Mouse (Mus musculus) splenic B cell, adult 2 months (primary cell): ENCODE data around the gene Gpc4.

Experiments used
- DNase-seq: peaks from one replicate; pipeline ENCODE4 v3.0.0-alpha.2; 2011; ENCODE audit warnings: low read depth, low spot score
- H3K27me3 ChIP-seq: 2 replicates; pipeline ENCODE4 v1.6.1; 2012; ENCODE audit warnings: mild to moderate bottlenecking, low read length, moderate library complexity, mixed read lengths; ENCODE audit not compliant: control insufficient read depth, poor library complexity, insufficient read depth, severe bottlenecking
- H3K36me3 ChIP-seq: 2 replicates; pipeline ENCODE4 v1.6.1; 2012; ENCODE audit warnings: mild to moderate bottlenecking, low read length, moderate library complexity, mixed read lengths; ENCODE audit not compliant: control insufficient read depth, poor library complexity, insufficient read depth, severe bottlenecking

The Gpc4 gene

GRCm38 (mm10) chrX:52162206-52162605 is 2.8 kb downstream of the Gpc4 start:
- Histone ChIP-seq H3K36me3 (no peaks in the 10 kb centered on the region), H3K27me3 (no peaks in the 10 kb centered on the region)
- DNase-seq, result no peak

DNA sequence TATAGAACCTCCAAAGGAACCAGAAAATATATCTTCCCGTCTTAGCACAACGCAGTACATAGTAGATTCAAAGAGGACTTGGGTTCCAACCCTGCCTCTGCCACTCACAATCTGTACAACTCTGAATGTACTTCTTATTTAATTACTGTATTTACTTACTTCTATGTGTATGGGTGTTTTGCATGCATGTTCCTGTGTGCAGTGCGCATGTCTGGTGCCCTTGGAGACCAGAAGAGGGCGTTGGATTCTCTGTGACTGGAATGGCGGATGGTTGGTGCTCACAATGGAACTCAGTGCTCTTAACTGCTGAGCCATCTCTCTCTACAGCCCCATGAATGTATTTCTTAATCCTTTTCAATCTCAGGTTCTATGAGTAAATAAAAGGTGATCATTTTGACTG is 5.4 kb downstream of the Gpc4 start:
- Histone ChIP-seq H3K27me3 (no peaks in the 10 kb centered on the region), H3K36me3 (no peaks in the 10 kb centered on the region)
- no peak for DNase-seq

DNA sequence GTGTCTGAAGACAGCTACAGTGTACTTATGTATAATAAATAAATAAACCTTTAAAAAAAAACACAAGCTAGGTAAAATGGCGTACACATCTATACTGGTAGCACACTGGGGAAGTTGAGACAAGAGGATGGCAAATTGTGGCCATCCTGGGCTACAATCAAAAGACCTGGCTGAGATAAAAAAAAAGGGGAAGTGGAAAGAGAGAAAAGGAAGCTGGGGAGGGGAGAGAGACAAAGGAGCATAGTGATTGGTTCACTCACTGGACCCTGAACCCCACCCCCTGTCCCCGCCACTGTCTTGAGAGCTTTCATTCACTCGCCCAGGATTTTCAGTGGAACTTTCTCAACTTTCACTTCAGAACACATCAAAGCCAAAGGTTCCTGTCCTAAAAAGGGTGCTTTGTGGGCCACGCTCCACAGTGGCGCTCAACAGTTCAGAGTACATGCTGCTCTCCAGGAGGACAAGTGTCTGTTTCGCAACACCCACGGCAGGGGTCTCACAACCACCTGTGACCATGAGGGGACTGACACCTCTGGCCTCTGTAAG is 9.6 kb downstream of the Gpc4 start:
- no peak for DNase-seq
- Histone ChIP-seq H3K27me3 (no peaks in the 10 kb centered on the region), H3K36me3 (no peaks in the 10 kb centered on the region)

DNA sequence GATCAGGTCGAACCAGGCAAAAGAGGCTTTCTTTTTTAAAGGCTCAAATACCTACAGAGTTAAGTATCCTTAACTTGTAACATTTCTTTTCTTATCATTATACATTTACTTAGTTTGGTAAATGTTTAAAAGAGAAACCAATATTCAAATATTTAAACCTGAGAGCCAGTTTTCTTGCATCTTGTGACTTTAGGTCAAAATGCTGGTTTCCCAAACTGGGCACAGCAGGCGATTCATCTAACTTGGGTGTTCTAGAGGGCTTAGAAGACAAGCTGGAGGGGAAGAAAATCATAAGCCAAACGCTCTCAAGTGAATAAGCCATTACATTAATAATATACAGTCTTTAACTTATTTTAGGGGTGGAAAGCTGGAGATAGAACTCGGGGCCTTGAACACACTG is 10.2 kb downstream of the Gpc4 start:
- Histone ChIP-seq H3K36me3 (no peaks in the 10 kb centered on the region), H3K27me3 (no peaks in the 10 kb centered on the region)
- no peak for DNase-seq

- H3K36me3 ChIP-seq, result no peaks in the 10 kb centered on the region
- no peaks in the 10 kb centered on the region for H3K27me3 ChIP-seq
- DNase-seq, result no peak
These were observed 11.6 kb downstream of the Gpc4 start for GRCm38 (mm10) chrX:52153451-52153850.

GRCm38 (mm10) chrX:52152961-52153360 is 12.1 kb downstream of the Gpc4 start:
- no peak for DNase-seq
- Histone ChIP-seq H3K36me3 (no peaks in the 10 kb centered on the region), H3K27me3 (no peaks in the 10 kb centered on the region)

GRCm38 (mm10) chrX:52151555-52151954 is 13.5 kb downstream of the Gpc4 start:
- no peaks in the 10 kb centered on the region for H3K36me3 ChIP-seq
- no peak for DNase-seq
- H3K27me3 ChIP-seq, result no peaks in the 10 kb centered on the region

- H3K36me3 ChIP-seq, result no peaks in the 10 kb centered on the region
- H3K27me3 ChIP-seq, result no peaks in the 10 kb centered on the region
- DNase-seq, result no peak
These were observed 14.0 kb downstream of the Gpc4 start for GRCm38 (mm10) chrX:52151100-52151499.

GRCm38 (mm10) chrX:52145563-52145962 is 19.5 kb downstream of the Gpc4 start:
- DNase-seq, result no peak
- H3K36me3 ChIP-seq, result no peaks in the 10 kb centered on the region
- no peaks in the 10 kb centered on the region for H3K27me3 ChIP-seq

DNA sequence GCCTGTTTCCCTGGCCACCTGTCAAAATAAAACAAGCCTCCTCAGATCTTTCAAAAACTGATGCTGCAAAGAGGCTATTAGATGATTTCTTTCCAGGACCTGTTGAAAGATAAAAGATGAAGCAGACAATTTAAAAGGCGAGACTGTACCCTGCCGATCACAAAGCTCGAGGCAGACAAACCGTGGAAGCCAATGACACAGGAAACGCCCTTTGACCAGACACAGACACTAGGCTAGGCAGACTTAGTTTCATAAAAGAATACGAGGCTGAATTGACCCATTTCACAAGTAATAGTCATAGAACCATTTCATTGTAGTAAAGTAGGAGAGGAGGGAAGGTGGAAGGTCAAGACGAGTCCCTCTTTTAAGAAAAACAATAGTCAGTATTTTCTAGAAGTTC is 20.6 kb downstream of the Gpc4 start:
- H3K27me3 ChIP-seq, result no peaks in the 10 kb centered on the region
- no peak for DNase-seq
- no peaks in the 10 kb centered on the region for H3K36me3 ChIP-seq

DNA sequence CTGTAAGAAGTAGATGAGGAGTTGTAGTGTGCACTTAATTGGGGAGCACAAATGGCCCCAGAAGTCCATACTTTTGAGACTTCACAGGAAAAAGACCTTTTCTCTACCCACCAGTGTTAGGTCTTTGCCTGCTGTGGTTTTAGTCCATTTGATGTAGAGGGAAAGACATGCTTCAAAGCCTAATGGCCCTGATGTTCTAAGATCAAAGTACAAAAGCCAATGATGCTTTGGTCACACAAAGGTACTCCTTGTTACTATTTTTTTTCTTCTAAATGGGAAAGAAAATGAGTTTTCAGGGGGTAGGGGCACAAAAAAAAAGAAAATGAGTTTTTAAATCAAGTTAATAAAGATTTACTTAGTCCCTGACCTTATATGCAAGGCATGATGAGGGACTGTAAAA is 24.7 kb downstream of the Gpc4 start:
- DNase-seq, result no peak
- H3K27me3 ChIP-seq, result no peaks in the 10 kb centered on the region
- no peaks in the 10 kb centered on the region for H3K36me3 ChIP-seq

GRCm38 (mm10) chrX:52138461-52139075 is 26.5 kb downstream of the Gpc4 start:
- H3K27me3 ChIP-seq, result no peaks in the 10 kb centered on the region
- no peak for DNase-seq
- no peaks in the 10 kb centered on the region for H3K36me3 ChIP-seq

- H3K36me3 ChIP-seq, result no peaks in the 10 kb centered on the region
- DNase-seq, result no peak
- H3K27me3 ChIP-seq, result no peaks in the 10 kb centered on the region
These were observed 27.0 kb downstream of the Gpc4 start for GRCm38 (mm10) chrX:52138033-52138432.

DNA sequence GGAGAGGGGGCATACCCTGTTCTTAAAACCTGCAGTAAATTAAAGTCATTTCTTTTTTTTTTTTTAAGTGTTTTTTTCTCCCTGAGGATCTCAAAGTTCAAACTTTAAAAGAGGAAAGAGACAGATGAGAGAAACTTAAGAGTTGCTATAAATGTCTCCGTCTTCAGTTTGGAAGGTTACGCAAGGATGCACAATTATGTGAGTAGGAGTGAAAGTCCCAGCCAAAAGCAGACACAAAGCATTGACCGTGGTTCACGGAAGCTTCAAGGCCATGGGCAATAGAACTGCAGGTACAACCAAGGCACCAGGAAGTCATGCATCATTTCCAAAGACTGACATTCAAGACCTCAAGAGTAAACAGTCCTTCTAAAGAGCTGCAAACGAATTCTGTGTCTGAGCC is 28.5 kb downstream of the Gpc4 start:
- no peak for DNase-seq
- H3K36me3 ChIP-seq, result no peaks in the 10 kb centered on the region
- H3K27me3 ChIP-seq, result no peaks in the 10 kb centered on the region

DNA sequence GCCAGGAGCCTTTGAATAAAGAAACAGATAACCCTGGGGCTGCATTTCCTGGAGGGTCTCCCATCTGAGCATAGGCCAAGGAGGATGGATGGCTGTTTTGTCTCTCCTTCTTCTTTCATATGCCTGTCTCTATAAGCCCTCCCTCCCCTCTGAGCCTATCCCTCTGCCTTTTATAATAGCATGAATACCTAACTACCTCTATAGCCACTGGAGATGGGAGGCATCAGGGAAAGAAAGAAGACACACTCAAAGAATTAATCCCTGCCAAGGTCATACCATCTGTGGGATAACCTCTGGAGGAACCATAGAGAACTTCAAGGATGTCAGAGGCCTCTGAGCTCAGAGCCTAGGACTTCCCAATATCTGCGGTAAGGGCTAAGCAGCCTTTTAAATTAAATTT is 35.4 kb downstream of the Gpc4 start:
- Histone ChIP-seq H3K36me3 (no peaks in the 10 kb centered on the region), H3K27me3 (no peaks in the 10 kb centered on the region)
- DNase-seq, result no peak

GRCm38 (mm10) chrX:52128794-52129193 is 36.3 kb downstream of the Gpc4 start:
- no peaks in the 10 kb centered on the region for H3K36me3 ChIP-seq
- DNase-seq, result no peak
- H3K27me3 ChIP-seq, result no peaks in the 10 kb centered on the region
